Mouse (Mus musculus) MEL (cell line): ENCODE data around the gene Gbe1. TPM values are rescaled to one million over a fixed set of nuclear protein-coding genes. Genes with fewer than 3 reads are reported as not detected.

Experiments used
- DNase-seq: peaks from one replicate; pipeline ENCODE4 v3.0.0; 2011; ENCODE audit warnings: low read depth, low spot score
- H3K27ac ChIP-seq: 2 replicates; pipeline ENCODE4 v1.5.1; 2012; ENCODE audit warnings: low read depth, mild to moderate bottlenecking, control low read depth, low read length, moderate library complexity; ENCODE audit not compliant: control insufficient read depth
- H3K27me3 ChIP-seq, 2 experiments: fragments of 150-350 bp in 1 of 2; sonication (generic) in 1 of 2; 2 replicates each; pipeline ENCODE4 v1.6.1; 2012; ENCODE audit warnings: low read length in 2 of 2, mild to moderate bottlenecking in 2 of 2, improper control_type of control experiment in 1 of 2, moderate library complexity in 1 of 2; ENCODE audit not compliant: insufficient read depth in 2 of 2, control insufficient read depth in 1 of 2
- H3K36me3 ChIP-seq, 2 experiments: 2 replicates each; pipeline ENCODE4 v1.6.1; 2012 to 2014; ENCODE audit warnings: low read length in 2 of 2, improper control_type of control experiment in 1 of 2, inconsistent platforms in 1 of 2, mild to moderate bottlenecking in 1 of 2; ENCODE audit not compliant: insufficient read depth in 2 of 2, control insufficient read depth in 1 of 2
- H3K4me1 ChIP-seq, 2 experiments: fragments of 150-350 bp in 1 of 2; sonication (generic) in 1 of 2; 2 replicates each; pipeline ENCODE4 v1.6.1; 2012; ENCODE audit warnings: low read length in 2 of 2, improper control_type of control experiment in 1 of 2, mild to moderate bottlenecking in 1 of 2; ENCODE audit not compliant: insufficient read depth in 2 of 2, control insufficient read depth in 1 of 2
- H3K4me3 ChIP-seq, 2 experiments: fragments of 150-350 bp in 1 of 2; sonication (generic) in 1 of 2; 2 replicates each; pipeline ENCODE4 v1.5.1; 2012; ENCODE audit warnings: low read depth in 2 of 2, low read length in 2 of 2, mild to moderate bottlenecking in 2 of 2, moderate library complexity in 2 of 2, control low read depth in 1 of 2, improper control_type of control experiment in 1 of 2; ENCODE audit not compliant: control insufficient read depth in 1 of 2, insufficient read depth in 1 of 2
- H3K79me2 ChIP-seq: 2 replicates; pipeline ENCODE4 v1.6.1; 2012; ENCODE audit warnings: mild to moderate bottlenecking, low read length, moderate library complexity; ENCODE audit not compliant: control insufficient read depth, poor library complexity, insufficient read depth
- H3K9ac ChIP-seq: 2 replicates; pipeline ENCODE4 v1.6.1; 2012; ENCODE audit warnings: low read depth, mild to moderate bottlenecking, control low read depth, low read length, moderate library complexity; ENCODE audit not compliant: control insufficient read depth, poor library complexity, severe bottlenecking
- H3K9me3 ChIP-seq: fragments of 150-350 bp; sonication (generic); replicated peaks from 2 replicates; pipeline ENCODE4 v1.6.1; 2012; ENCODE audit warnings: mild to moderate bottlenecking, low read length, improper control_type of control experiment, moderate library complexity; ENCODE audit not compliant: insufficient read depth
- CHD2 ChIP-seq: IDR thresholded peaks from 2 replicates; pipeline ENCODE4 v1.6.1; 2011; ENCODE audit warnings: low read length, improper control_type of control experiment
- CTCF ChIP-seq, 3 experiments: IDR thresholded peaks in 2 of 3; conservative IDR thresholded peaks in 1 of 3; 2 replicates each; pipeline ENCODE4 v1.5.1; 2011 to 2012; ENCODE audit warnings: low read length in 3 of 3, low read depth in 2 of 3, mild to moderate bottlenecking in 2 of 3, improper control_type of control experiment in 1 of 3, inconsistent platforms in 1 of 3, mixed read lengths in 1 of 3, moderate library complexity in 1 of 3; ENCODE audit not compliant: control insufficient read depth in 1 of 3, insufficient read depth in 1 of 3, poor library complexity in 1 of 3, severe bottlenecking in 1 of 3
- E2F4 ChIP-seq: IDR thresholded peaks from 2 replicates; pipeline ENCODE4 v1.6.1; 2011; ENCODE audit warnings: low read depth, low read length, improper control_type of control experiment, borderline replicate concordance
- ELF1 ChIP-seq: IDR thresholded peaks from 2 replicates; pipeline ENCODE4 v1.6.1; 2014; ENCODE audit warnings: low read depth, mild to moderate bottlenecking, inconsistent platforms, low read length, improper control_type of control experiment, moderate library complexity
- ETS1 ChIP-seq: IDR thresholded peaks from 2 replicates; pipeline ENCODE4 v1.6.1; 2012; ENCODE audit warnings: low read depth, mild to moderate bottlenecking, inconsistent platforms, low read length, improper control_type of control experiment, moderate library complexity
- GABPA ChIP-seq: IDR thresholded peaks from 2 replicates; pipeline ENCODE4 v1.6.1; 2012; ENCODE audit warnings: low read depth, mild to moderate bottlenecking, inconsistent platforms, low read length, improper control_type of control experiment, moderate library complexity
- GATA1 ChIP-seq: IDR thresholded peaks from 2 replicates; pipeline ENCODE4 v1.6.1; 2011; ENCODE audit warnings: low read depth, low read length, improper control_type of control experiment
- JUND ChIP-seq: IDR thresholded peaks from 2 replicates; pipeline ENCODE4 v1.6.1; 2011; ENCODE audit warnings: low read depth, mild to moderate bottlenecking, improper control_type of control experiment, low read length
- MAZ ChIP-seq: IDR thresholded peaks from 2 replicates; pipeline ENCODE4 v1.6.1; 2012; ENCODE audit warnings: low read depth, mild to moderate bottlenecking, inconsistent platforms, low read length, improper control_type of control experiment
- MEF2A ChIP-seq: IDR thresholded peaks from 2 replicates; pipeline ENCODE4 v1.6.1; 2014; ENCODE audit warnings: low read depth, mild to moderate bottlenecking, inconsistent platforms, low read length, improper control_type of control experiment; ENCODE audit not compliant: poor library complexity, insufficient replicate concordance, severe bottlenecking; ENCODE audit errors: extremely low read depth
- MYB ChIP-seq: IDR thresholded peaks from 2 replicates; pipeline ENCODE4 v1.6.1; 2011; ENCODE audit warnings: mild to moderate bottlenecking, low read depth, low read length, improper control_type of control experiment
- NRF1 ChIP-seq: IDR thresholded peaks from 2 replicates; pipeline ENCODE4 v1.6.1; 2014; ENCODE audit warnings: low read depth, mild to moderate bottlenecking, inconsistent platforms, low read length, improper control_type of control experiment, moderate library complexity; ENCODE audit not compliant: poor library complexity, insufficient read depth, severe bottlenecking
- RAD21 ChIP-seq: IDR thresholded peaks from 2 replicates; pipeline ENCODE4 v1.6.1; 2011; ENCODE audit warnings: mild to moderate bottlenecking, low read depth, low read length, improper control_type of control experiment
- SIN3A ChIP-seq: IDR thresholded peaks from 2 replicates; pipeline ENCODE4 v1.6.1; 2012; ENCODE audit warnings: low read length, improper control_type of control experiment, inconsistent platforms
- TCF12 ChIP-seq: IDR thresholded peaks from 2 replicates; pipeline ENCODE4 v1.6.1; 2014; ENCODE audit warnings: low read depth, mild to moderate bottlenecking, inconsistent platforms, low read length, improper control_type of control experiment, moderate library complexity
- ZC3H11A ChIP-seq: IDR thresholded peaks from 2 replicates; pipeline ENCODE4 v1.6.1; 2012; ENCODE audit warnings: low read depth, mild to moderate bottlenecking, inconsistent platforms, low read length, improper control_type of control experiment
- polyA plus RNA-seq, 2 experiments: library from polyadenylated mRNA; stranded (reverse) in 1 of 2; unstranded in 1 of 2; fragments of >175 nt in 1 of 2; fragments of >200 nt in 1 of 2; gene quantifications; 2 replicates each; pipeline versions ENCODE4 v1.2.1 to v1.2.4; 2012; ENCODE audit warnings: low replicate concordance in 2 of 2, low read depth in 1 of 2; ENCODE audit not compliant: insufficient read length in 2 of 2, insufficient read depth in 1 of 2, missing spikeins in 1 of 2
- total RNA-seq: library from RNA; depleted of rRNA; stranded (reverse); fragments of 300-350 nt; gene quantifications from 2 replicates; pipeline ENCODE4 v1.2.3, GENCODE M21; 2012

The Gbe1 gene
- total and polyA plus RNA-seq, 3 experiments: 4.1 to 12.0 TPM; not detected in 1

DNA sequence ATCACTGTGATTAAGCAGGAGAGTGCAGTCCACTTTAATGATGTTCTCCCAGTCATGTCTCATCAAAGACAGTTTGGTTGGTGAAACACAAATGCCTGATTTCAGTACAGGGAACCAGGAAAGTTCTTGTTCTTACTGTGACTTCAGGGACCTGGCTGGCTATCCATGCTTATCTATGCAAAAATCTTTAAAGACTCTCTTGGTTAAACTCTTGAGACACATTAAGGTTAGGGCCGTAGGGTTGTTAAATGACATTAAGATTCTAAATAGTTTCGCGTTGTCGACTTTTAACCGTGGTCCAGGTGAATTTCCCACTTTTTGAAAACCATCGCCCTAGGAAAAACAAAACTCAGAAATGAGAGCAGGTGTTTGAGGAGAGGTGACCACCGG, 258 bp upstream of the Gbe1 start:
- H3K9ac ChIP-seq: peak overlapping the region; percentile 96
- H3K9me3 ChIP-seq: no peaks in the 10 kb centered on the region
- peaks cover 2% of the 10 kb centered on the region; the same call in 1 of the 2 replicates for H3K79me2 ChIP-seq
- peaks cover 0 to 2% of the 10 kb centered on the region in 2 experiments; a peak in 1 of 4 replicates for H3K36me3 ChIP-seq
- H3K4me3 ChIP-seq: peak overlapping the region; percentile 82 to 97
- DNase-seq: no peak
- no peaks in the 10 kb centered on the region for H3K27me3 ChIP-seq
- H3K27ac ChIP-seq: peak overlapping the region; percentile 72
- H3K4me1 ChIP-seq: peaks cover 0 to 2% of the 10 kb centered on the region in 2 experiments; a peak in 1 of 4 replicates
- TF ChIP-seq GABPA (peak; percentile 54; the same call in 1 of the 2 replicates), GATA1 (peak; percentile 61; the same call in 1 of the 2 replicates), ELF1 (0 out of 2 replicates have a peak, but pooled peaks have one; percentile 10), E2F4 (no peak)

GRCm38 (mm10) chr16:70314578-70314930, 805 bp downstream of the Gbe1 start:
- H3K36me3 ChIP-seq: peaks cover 0 to 2% of the 10 kb centered on the region in 2 experiments; a peak in 1 of 4 replicates
- no peaks in the 10 kb centered on the region for H3K27me3 ChIP-seq
- H3K9me3 ChIP-seq: no peaks in the 10 kb centered on the region
- H3K27ac ChIP-seq: peak overlapping the region; percentile 67
- no peak for DNase-seq
- peak overlapping the region; percentile 76 to 97 for H3K4me3 ChIP-seq
- peak overlapping the region; percentile 81 for H3K9ac ChIP-seq
- peaks cover 0 to 2% of the 10 kb centered on the region in 2 experiments; a peak in 1 of 4 replicates for H3K4me1 ChIP-seq
- no peak for TF ChIP-seq ZC3H11A
- no peak for TF ChIP-seq ELF1
- no peak for TF ChIP-seq MAZ
- no peak for TF ChIP-seq CTCF (IDR thresholded peaks at IDR 0.05 in 2 of 3, conservative IDR thresholded peaks at IDR 0.05 in 1 of 3; ENCODE audit: control insufficient read depth in 1 of 3, insufficient read depth in 1 of 3, low read depth in 2 of 3, low read length in 3 of 3, poor library complexity in 1 of 3, severe bottlenecking in 1 of 3)
- TF ChIP-seq SIN3A: 0 out of 2 replicates have a peak, but pooled peaks have one; percentile 10
- TF ChIP-seq GATA1: 0 out of 2 replicates have a peak, but pooled peaks have one; percentile 9
- peaks cover 2% of the 10 kb centered on the region; the same call in 1 of the 2 replicates for H3K79me2 ChIP-seq

- Histone ChIP-seq H3K9me3 (no peaks in the 10 kb centered on the region), H3K79me2 (peaks cover 2% of the 10 kb centered on the region; the same call in 1 of the 2 replicates), H3K36me3 (peaks cover 0 to 2% of the 10 kb centered on the region in 2 experiments; a peak in 1 of 4 replicates), H3K9ac (peak overlapping the region; percentile 5; the same call in 1 of the 2 replicates), H3K4me1 (peaks cover 0 to 2% of the 10 kb centered on the region in 2 experiments; a peak in 1 of 4 replicates)
- TF ChIP-seq GATA1: no peak
- no peak for TF ChIP-seq CHD2
- no peak for TF ChIP-seq RAD21
- TF ChIP-seq MYB: no peak
- TF ChIP-seq ETS1: no peak
- no peak for TF ChIP-seq TCF12
- no peak for TF ChIP-seq MEF2A
- no peak for TF ChIP-seq CTCF (IDR thresholded peaks at IDR 0.05 in 2 of 3, conservative IDR thresholded peaks at IDR 0.05 in 1 of 3; ENCODE audit: control insufficient read depth in 1 of 3, insufficient read depth in 1 of 3, low read depth in 2 of 3, low read length in 3 of 3, poor library complexity in 1 of 3, severe bottlenecking in 1 of 3)
- TF ChIP-seq JUND: no peak
- no peak for TF ChIP-seq GABPA
- no peak for TF ChIP-seq NRF1
- TF ChIP-seq, all 39 proteins: peak for 0
- H3K27me3 ChIP-seq: no peaks in the 10 kb centered on the region
- peak overlapping the region in 1 of 2 experiments; percentile 76; a peak in 1 of 4 replicates for H3K4me3 ChIP-seq
- no peak overlapping the region for H3K27ac ChIP-seq
- DNase-seq: peak; percentile 54
Observed at GRCm38 (mm10) chr16:70315261-70315660, 1.5 kb downstream of the Gbe1 start.
